Mouse (Mus musculus) lung, embryonic 14.5 days (tissue): ENCODE data around the gene Zfp710. TPM values are rescaled to one million over a fixed set of nuclear protein-coding genes. Genes with fewer than 3 reads are reported as not detected.

Source experiments
- ATAC-seq: fragments of 200-750 bp; cut with Nextera tagmentation; 2 replicates; pipeline ENCODE4 v1.8.0; 2017; ENCODE audit warnings: mild to moderate bottlenecking, moderate TSS enrichment, moderate library complexity; ENCODE audit not compliant: insufficient read depth
- DNase-seq: peaks from one replicate; pipeline ENCODE4 v3.0.0-alpha.2; 2015
- H3K27ac ChIP-seq: fragments of 300-500 bp; sonication (generic); 2 replicates; pipeline ENCODE4 v1.5.1; 2014; ENCODE audit warnings: low read depth, mild to moderate bottlenecking, moderate library complexity
- H3K27me3 ChIP-seq: fragments of 300-500 bp; sonication (generic); 2 replicates; pipeline ENCODE4 v1.6.1; 2014; ENCODE audit warnings: low read length, control low read depth; ENCODE audit not compliant: insufficient read depth
- H3K36me3 ChIP-seq: fragments of 300-500 bp; sonication (generic); 2 replicates; pipeline ENCODE4 v1.6.1; 2014; ENCODE audit warnings: control low read depth; ENCODE audit not compliant: insufficient read depth
- H3K4me1 ChIP-seq: fragments of 300-500 bp; sonication (generic); 2 replicates; pipeline ENCODE4 v1.6.1; 2014; ENCODE audit warnings: antibody characterized with exemption, control low read depth; ENCODE audit not compliant: insufficient read depth
- H3K4me2 ChIP-seq: fragments of 300-500 bp; sonication (generic); 2 replicates; pipeline ENCODE4 v1.6.1; 2014; ENCODE audit warnings: mild to moderate bottlenecking
- H3K4me3 ChIP-seq: fragments of 300-500 bp; sonication (generic); 2 replicates; pipeline ENCODE4 v1.5.1; 2014; ENCODE audit warnings: low read depth, low read length
- H3K9ac ChIP-seq: fragments of 300-500 bp; sonication (generic); 2 replicates; pipeline ENCODE4 v1.6.1; 2014
- H3K9me3 ChIP-seq: fragments of 300-500 bp; sonication (generic); 2 replicates; pipeline ENCODE4 v1.6.1; 2016; ENCODE audit warnings: low read depth, low read length, control low read depth
- CTCF ChIP-seq: IDR thresholded peaks from 2 replicates; pipeline ENCODE4 v1.5.1; 2016; ENCODE audit warnings: antibody characterized with exemption, low read depth
- WGBS: fragments of 180-500 bp; shearing (Covaris S2); extraction: QIAGEN DNeasy Blood & Tissue Kit; methylation state at CpG from one replicate; pipeline ENCODE4 v1.1.7; 2014; 5-methylcytosine and 5-hydroxymethylcytosine counted together
- polyA plus RNA-seq: library from polyadenylated mRNA; unstranded; fragments of >200 nt; fragmentation: Nextera tagmentation; extraction: Ambion mirVana; gene quantifications from 2 replicates; pipeline ENCODE4 v1.2.1, GENCODE M21; 2014

Gene Zfp710
- polyA plus RNA-seq, 1 experiment from 2014 or later: 17.7 TPM

DNA sequence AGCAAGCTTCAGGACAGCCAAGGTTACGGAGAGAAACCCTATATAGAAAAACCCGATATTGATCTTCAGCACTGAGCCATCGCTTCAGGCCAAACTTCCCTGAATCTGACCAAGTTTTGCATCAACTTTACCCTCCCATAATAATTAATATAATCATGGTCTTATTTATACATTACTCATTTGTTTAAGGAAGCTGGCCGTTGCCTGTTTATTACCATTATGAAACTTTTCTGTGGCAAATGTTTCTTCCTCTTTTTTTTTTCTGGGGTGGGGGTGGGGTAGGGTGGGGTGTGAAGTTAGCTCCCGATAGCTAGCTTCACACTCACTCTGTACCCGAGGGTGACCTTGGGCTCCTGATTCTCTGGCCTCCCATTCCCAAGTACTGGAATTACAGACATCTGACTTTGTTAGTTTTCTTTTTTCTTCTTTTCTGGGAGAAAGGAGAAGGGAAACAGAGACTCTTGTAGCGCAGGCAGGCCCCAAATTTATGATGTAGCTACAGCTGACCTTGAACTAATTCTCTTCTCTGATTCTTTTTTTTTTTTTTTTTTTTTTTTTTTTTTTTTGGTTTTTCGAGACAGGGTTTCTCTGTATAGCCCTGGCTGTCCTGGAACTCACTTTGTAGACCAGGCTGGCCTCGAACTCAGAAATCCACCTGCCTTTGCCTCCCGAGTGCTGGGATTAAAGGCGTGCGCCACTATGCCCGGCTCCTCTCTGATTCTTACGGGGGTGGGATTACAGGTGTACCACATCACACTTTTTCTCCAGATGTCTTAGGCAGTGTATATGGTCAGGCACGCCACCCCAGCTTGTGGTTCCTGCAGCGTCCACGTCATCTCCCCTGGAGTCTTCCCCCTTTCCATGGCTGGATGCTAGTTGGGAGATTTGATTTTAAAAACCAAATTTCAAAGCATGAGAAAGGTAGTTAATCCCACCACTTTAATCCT, 5.8 kb upstream of the Zfp710 start:
- ATAC-seq: no peak
- TF ChIP-seq CTCF: no peak
- H3K9me3 ChIP-seq: no peaks in the 10 kb centered on the region

DNA sequence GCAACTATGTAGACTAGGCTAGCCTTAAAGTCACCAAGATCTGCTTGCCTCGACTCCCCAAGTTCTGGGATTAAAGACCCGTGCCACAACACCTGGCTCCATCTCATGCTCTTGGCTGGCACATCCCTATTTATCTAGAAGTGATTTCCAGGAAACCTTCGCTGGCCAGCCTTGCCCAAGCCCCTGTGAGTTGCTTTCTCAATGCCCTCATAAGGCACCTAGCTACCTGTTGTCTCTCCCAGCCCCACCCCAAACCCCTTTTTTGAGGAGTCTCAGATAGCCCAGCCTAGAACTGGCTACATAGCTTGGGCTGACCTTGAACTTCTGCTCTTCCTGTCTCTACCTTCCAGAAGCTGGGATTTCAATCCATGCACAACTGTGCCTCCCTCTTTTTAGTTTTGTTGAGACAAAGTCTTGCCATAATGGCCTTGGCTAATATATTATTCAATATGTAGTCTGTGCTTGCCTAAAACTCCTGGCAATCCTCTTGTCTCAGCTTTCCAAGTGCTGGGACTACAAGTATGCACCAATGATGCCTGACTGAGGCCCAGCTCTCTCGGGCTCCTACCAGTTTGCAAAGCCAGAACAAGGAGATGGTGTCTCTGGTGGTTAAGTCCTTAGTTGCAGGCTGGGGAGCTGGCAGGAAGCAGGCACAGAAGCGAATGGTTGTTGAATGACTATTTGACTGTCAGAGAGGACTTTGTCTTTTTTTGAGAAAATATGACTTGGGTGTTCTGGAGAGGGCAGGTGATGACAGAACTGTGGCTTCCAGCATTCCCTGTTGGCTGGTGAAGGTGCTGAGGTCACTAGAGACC, 786 bp upstream of the Zfp710 start:
- DNase-seq (peak; percentile 63), ATAC-seq (no peak)
- H3K9me3 ChIP-seq: no peaks in the 10 kb centered on the region
- H3K4me3 ChIP-seq: peak overlapping the region; percentile 85; the same call in 1 of the 2 replicates
- no peaks in the 10 kb centered on the region for H3K36me3 ChIP-seq
- H3K9ac ChIP-seq: no peak overlapping the region
- peaks cover 11% of the 10 kb centered on the region; the same call in 1 of the 2 replicates for H3K4me1 ChIP-seq
- 69% methylated on average over 5 of the region's 5 CpGs for WGBS
- peak overlapping the region; percentile 95 for H3K4me2 ChIP-seq
- no peaks in the 10 kb centered on the region for H3K27me3 ChIP-seq
- H3K27ac ChIP-seq: no peak overlapping the region
- peak; percentile 52 for TF ChIP-seq CTCF

More for the DNA sequence above, 5.8 kb upstream of the Zfp710 start:
- Histone ChIP-seq H3K4me1 (no peaks in the 10 kb centered on the region), H3K4me3 (no peak overlapping the region), H3K36me3 (no peaks in the 10 kb centered on the region), H3K27ac (no peak overlapping the region), H3K27me3 (no peaks in the 10 kb centered on the region), H3K4me2 (no peak overlapping the region), H3K9ac (no peak overlapping the region)
- DNase-seq: no peak
- 76% methylated on average over 15 of the region's 17 CpGs for WGBS

- peak overlapping the region; percentile 85 for H3K4me3 ChIP-seq
- peak overlapping the region; percentile 95 for H3K4me2 ChIP-seq
- no peaks in the 10 kb centered on the region for H3K27me3 ChIP-seq
- H3K36me3 ChIP-seq: 0 out of 2 replicates have a peak, but pooled peaks cover 2% of the 10 kb centered on the region
- H3K9me3 ChIP-seq: no peaks in the 10 kb centered on the region
- H3K27ac ChIP-seq: peak overlapping the region; percentile 98
- WGBS: under 1% methylated on average over 28 of the region's 28 CpGs
- no peak for TF ChIP-seq CTCF
- ATAC-seq (peak; percentile 42), DNase-seq (peak; percentile 63)
- H3K4me1 ChIP-seq: peaks cover 11% of the 10 kb centered on the region; the same call in 1 of the 2 replicates
- peak overlapping the region; percentile 92 for H3K9ac ChIP-seq
Measured at GRCm38 (mm10) chr7:80025391-80026117, 940 bp downstream of the Zfp710 start.

- ATAC-seq: peak; percentile 36
- WGBS: under 1% methylated on average over 39 of the region's 59 CpGs
Measured at GRCm38 (mm10) chr7:80026118-80026989, 1.7 kb downstream of the Zfp710 start.

GRCm38 (mm10) chr7:80026990-80027635, 2.5 kb downstream of the Zfp710 start:
- Histone ChIP-seq H3K27ac (peak overlapping the region; percentile 98), H3K9ac (peak overlapping the region; percentile 92), H3K4me1 (peaks cover 11% of the 10 kb centered on the region; the same call in 1 of the 2 replicates), H3K9me3 (no peaks in the 10 kb centered on the region), H3K27me3 (no peaks in the 10 kb centered on the region), H3K36me3 (0 out of 2 replicates have a peak, but pooled peaks cover 4% of the 10 kb centered on the region), H3K4me2 (peak overlapping the region; percentile 95), H3K4me3 (peak overlapping the region; percentile 85)
- WGBS: under 1% methylated on average over 67 of the region's 71 CpGs
- DNase-seq (peak; percentile 80), ATAC-seq (0 out of 2 replicates have a peak, but pooled peaks have one; percentile 7)
- TF ChIP-seq CTCF: no peak

More at GRCm38 (mm10) chr7:80026118-80026989, 1.7 kb downstream of the Zfp710 start:
- peak overlapping the region; percentile 95 for H3K4me2 ChIP-seq
- DNase-seq: peak; percentile 80
- no peak for TF ChIP-seq CTCF
- no peaks in the 10 kb centered on the region for H3K27me3 ChIP-seq
- H3K4me3 ChIP-seq: peak overlapping the region; percentile 85
- H3K9me3 ChIP-seq: no peaks in the 10 kb centered on the region
- H3K4me1 ChIP-seq: peaks cover 11% of the 10 kb centered on the region; the same call in 1 of the 2 replicates
- H3K36me3 ChIP-seq: 0 out of 2 replicates have a peak, but pooled peaks cover 4% of the 10 kb centered on the region
- peak overlapping the region; percentile 92 for H3K9ac ChIP-seq
- H3K27ac ChIP-seq: peak overlapping the region; percentile 98
